Mouse (Mus musculus) hindbrain, embryonic 15.5 days (tissue): ENCODE measurements around the gene Tcf25. TPM values are rescaled to one million over a fixed set of nuclear protein-coding genes. Genes with fewer than 3 reads are reported as not detected.

ENCODE experiments used
- ATAC-seq: fragments of 200-750 bp; cut with Nextera tagmentation; 2 replicates; pipeline ENCODE4 v1.8.0; 2017; ENCODE audit warnings: low read depth, moderate number of reproducible peaks, moderate TSS enrichment; ENCODE audit not compliant: low FRiP score
- H3K27ac ChIP-seq: fragments of 300-500 bp; sonication (generic); replicated peaks from 2 replicates; pipeline ENCODE4 v1.5.1; 2015; ENCODE audit warnings: mild to moderate bottlenecking, inconsistent platforms
- H3K27me3 ChIP-seq: fragments of 300-500 bp; sonication (generic); 2 replicates; pipeline ENCODE4 v1.6.1; 2015; ENCODE audit warnings: control low read depth, inconsistent platforms
- H3K36me3 ChIP-seq: fragments of 300-500 bp; sonication (generic); 2 replicates; pipeline ENCODE4 v1.6.1; 2015; ENCODE audit warnings: control low read depth, inconsistent platforms
- H3K4me1 ChIP-seq: fragments of 300-500 bp; sonication (generic); replicated peaks from 2 replicates; pipeline ENCODE4 v1.6.1; 2015; ENCODE audit warnings: control low read depth, inconsistent platforms
- H3K4me2 ChIP-seq: fragments of 300-500 bp; sonication (generic); 2 replicates; pipeline ENCODE4 v1.6.1; 2015; ENCODE audit warnings: moderate library complexity, mild to moderate bottlenecking, inconsistent platforms
- H3K4me3 ChIP-seq: fragments of 300-500 bp; sonication (generic); 2 replicates; pipeline ENCODE4 v1.5.1; 2015; ENCODE audit warnings: mild to moderate bottlenecking, inconsistent platforms
- H3K9ac ChIP-seq: fragments of 300-500 bp; sonication (generic); 2 replicates; pipeline ENCODE4 v1.6.1; 2015; ENCODE audit warnings: inconsistent platforms
- H3K9me3 ChIP-seq: fragments of 300-500 bp; sonication (generic); 2 replicates; pipeline ENCODE4 v1.6.1; 2016; ENCODE audit warnings: control low read depth, inconsistent platforms
- WGBS: fragments of 180-500 bp; shearing (Covaris S2); methylation state at CpG from one replicate; pipeline ENCODE4 v1.1.7; 2015; 5-methylcytosine and 5-hydroxymethylcytosine counted together
- polyA plus RNA-seq: library from polyadenylated mRNA; unstranded; fragments of >200 nt; fragmentation: Nextera tagmentation; extraction: Ambion mirVana; gene quantifications from 2 replicates; pipeline ENCODE4 v1.2.1, GENCODE M21; 2015

Gene Tcf25
- polyA plus RNA-seq, 1 experiment from 2014 or later, result 377 TPM

- H3K27ac ChIP-seq, result no peak overlapping the region
- H3K27me3 ChIP-seq, result no peaks in the 10 kb centered on the region
- H3K4me3 ChIP-seq, result no peak overlapping the region
- WGBS, result 33% methylated on average over 11 of the region's 11 CpGs
- H3K9ac ChIP-seq, result no peak overlapping the region
- no peak overlapping the region for H3K4me2 ChIP-seq
- H3K4me1 ChIP-seq, result 0 out of 2 replicates have a peak, but pooled peaks cover 6% of the 10 kb centered on the region
- peaks cover 14% of the 10 kb centered on the region; the same call in 1 of the 2 replicates for H3K36me3 ChIP-seq
- ATAC-seq, result no peak
- no peaks in the 10 kb centered on the region for H3K9me3 ChIP-seq
Measured at GRCm38 (mm10) chr8:123353216-123353615, 20.3 kb upstream of the Tcf25 start.

- H3K4me2 ChIP-seq, result no peak overlapping the region
- no peaks in the 10 kb centered on the region for H3K9me3 ChIP-seq
- no peaks in the 10 kb centered on the region for H3K4me1 ChIP-seq
- H3K4me3 ChIP-seq, result no peak overlapping the region
- H3K27ac ChIP-seq, result 0 out of 2 replicates have a peak overlapping the region, but pooled peaks have one; percentile 34
- no peak overlapping the region for H3K9ac ChIP-seq
- ATAC-seq, result peak; percentile 67
- 50% methylated on average over 12 of the region's 12 CpGs for WGBS
- no peaks in the 10 kb centered on the region for H3K27me3 ChIP-seq
- H3K36me3 ChIP-seq, result peaks cover 60% of the 10 kb centered on the region
Measured at GRCm38 (mm10) chr8:123361082-123361739, 12.3 kb upstream of the Tcf25 start.

DNA sequence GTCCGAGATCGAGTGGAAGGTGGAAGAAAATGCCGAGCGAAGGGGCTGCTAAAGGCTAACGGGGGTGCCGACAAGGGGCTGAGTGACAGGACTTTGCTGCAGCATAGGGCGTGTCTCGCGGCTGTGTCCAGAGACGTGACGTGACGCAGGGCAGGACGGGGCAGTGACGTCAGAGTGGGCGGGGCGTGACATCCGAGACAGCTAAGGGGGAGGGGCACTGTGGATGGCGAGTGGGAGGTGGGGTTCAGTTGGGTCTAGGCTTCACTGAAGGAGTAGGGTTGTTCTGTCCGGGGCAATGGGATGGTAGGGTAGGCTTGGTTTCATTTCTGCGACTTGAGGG is 656 bp downstream of the Tcf25 start:
- peak overlapping the region; percentile 74 for H3K9ac ChIP-seq
- H3K27me3 ChIP-seq, result no peaks in the 10 kb centered on the region
- peak overlapping the region; percentile 97 for H3K27ac ChIP-seq
- peak overlapping the region; percentile 80 for H3K4me3 ChIP-seq
- 1% methylated on average over 20 of the region's 20 CpGs for WGBS
- H3K9me3 ChIP-seq, result no peaks in the 10 kb centered on the region
- ATAC-seq, result peak; percentile 80
- peaks cover 33% of the 10 kb centered on the region for H3K4me1 ChIP-seq
- peak overlapping the region; percentile 80 for H3K4me2 ChIP-seq
- peaks cover 10% of the 10 kb centered on the region; the same call in 1 of the 2 replicates for H3K36me3 ChIP-seq

- Histone ChIP-seq H3K9me3 (no peaks in the 10 kb centered on the region), H3K27ac (peak overlapping the region; percentile 57), H3K4me3 (no peak overlapping the region), H3K9ac (no peak overlapping the region), H3K4me1 (peaks cover 33% of the 10 kb centered on the region), H3K27me3 (no peaks in the 10 kb centered on the region), H3K4me2 (no peak overlapping the region; the same call in none of the 2 replicates), H3K36me3 (0 out of 2 replicates have a peak, but pooled peaks cover 3% of the 10 kb centered on the region)
- ATAC-seq, result no peak
- WGBS, result 71% methylated on average over 10 of the region's 10 CpGs
Measured at GRCm38 (mm10) chr8:123375701-123376100, 2.1 kb downstream of the Tcf25 start.

GRCm38 (mm10) chr8:123376106-123376505 is 2.6 kb downstream of the Tcf25 start:
- ATAC-seq, result no peak
- Histone ChIP-seq H3K4me3 (no peak overlapping the region), H3K4me1 (peaks cover 33% of the 10 kb centered on the region), H3K4me2 (no peak overlapping the region; the same call in 1 of the 2 replicates), H3K9me3 (no peaks in the 10 kb centered on the region), H3K27ac (0 out of 2 replicates have a peak overlapping the region, but pooled peaks have one; percentile 34), H3K36me3 (peaks cover 5% of the 10 kb centered on the region; the same call in 1 of the 2 replicates), H3K27me3 (no peaks in the 10 kb centered on the region), H3K9ac (no peak overlapping the region)
- 52% methylated on average over 8 of the region's 8 CpGs for WGBS

DNA sequence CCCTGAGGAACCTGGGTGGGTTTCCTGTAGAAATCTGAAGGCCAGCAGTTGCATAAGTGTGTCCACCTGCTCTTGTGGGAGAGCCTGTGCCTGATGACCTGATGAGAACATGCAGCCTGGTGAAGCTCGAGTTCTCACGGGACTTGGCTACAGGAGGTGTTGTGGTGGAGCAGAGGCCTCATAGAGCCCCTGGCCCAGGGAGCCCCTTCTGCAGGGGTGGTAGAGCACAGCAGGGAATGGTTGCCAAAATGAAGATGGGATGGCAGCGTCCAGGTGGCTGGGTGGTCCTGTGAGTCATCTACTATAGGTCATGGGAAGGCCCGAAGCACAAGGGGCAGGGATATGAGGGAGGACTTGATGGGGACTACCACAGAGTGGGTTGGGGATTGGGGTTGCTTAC is 8.2 kb downstream of the Tcf25 start:
- no peaks in the 10 kb centered on the region for H3K4me1 ChIP-seq
- H3K36me3 ChIP-seq, result peaks cover 53% of the 10 kb centered on the region
- no peak overlapping the region for H3K4me3 ChIP-seq
- no peak for ATAC-seq
- H3K9ac ChIP-seq, result no peak overlapping the region
- no peaks in the 10 kb centered on the region for H3K27me3 ChIP-seq
- H3K9me3 ChIP-seq, result no peaks in the 10 kb centered on the region
- no peak overlapping the region for H3K27ac ChIP-seq
- H3K4me2 ChIP-seq, result no peak overlapping the region
- WGBS, result 93% methylated on average over 4 of the region's 4 CpGs

DNA sequence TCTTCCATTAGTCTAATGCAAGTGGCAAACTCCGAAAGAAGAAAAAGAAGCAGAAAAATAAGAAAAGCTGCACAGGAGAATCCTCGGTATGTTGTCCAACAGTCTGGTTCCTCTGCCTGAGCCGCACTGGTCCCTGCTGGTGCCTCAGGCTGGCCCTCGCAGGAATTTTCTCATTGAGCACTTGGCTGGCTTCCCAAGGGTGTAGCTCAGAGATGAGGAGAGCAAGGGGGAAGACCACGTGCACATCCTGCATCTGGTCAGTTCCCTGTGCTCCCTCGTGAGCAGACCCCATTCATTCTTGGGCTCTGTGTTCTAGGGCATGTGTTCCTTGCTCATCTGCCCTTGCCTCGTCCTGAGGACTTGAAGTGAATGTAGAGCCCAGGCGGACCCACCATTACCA is 9.0 kb downstream of the Tcf25 start:
- H3K27ac ChIP-seq, result no peak overlapping the region
- H3K4me1 ChIP-seq, result no peaks in the 10 kb centered on the region
- H3K36me3 ChIP-seq, result peaks cover 61% of the 10 kb centered on the region
- no peak overlapping the region for H3K9ac ChIP-seq
- no peak overlapping the region for H3K4me3 ChIP-seq
- WGBS, result 86% methylated on average over 8 of the region's 8 CpGs
- no peaks in the 10 kb centered on the region for H3K9me3 ChIP-seq
- no peak for ATAC-seq
- H3K4me2 ChIP-seq, result no peak overlapping the region
- H3K27me3 ChIP-seq, result no peaks in the 10 kb centered on the region

- H3K9me3 ChIP-seq, result no peaks in the 10 kb centered on the region
- no peaks in the 10 kb centered on the region for H3K4me1 ChIP-seq
- H3K36me3 ChIP-seq, result peaks cover 85% of the 10 kb centered on the region
- no peak overlapping the region for H3K4me2 ChIP-seq
- WGBS, result 70% methylated on average over 9 of the region's 9 CpGs
- H3K9ac ChIP-seq, result no peak overlapping the region
- ATAC-seq, result no peak
- H3K27me3 ChIP-seq, result no peaks in the 10 kb centered on the region
- no peak overlapping the region for H3K27ac ChIP-seq
- H3K4me3 ChIP-seq, result no peak overlapping the region
Measured at GRCm38 (mm10) chr8:123384883-123385540, 11.5 kb downstream of the Tcf25 start.

DNA sequence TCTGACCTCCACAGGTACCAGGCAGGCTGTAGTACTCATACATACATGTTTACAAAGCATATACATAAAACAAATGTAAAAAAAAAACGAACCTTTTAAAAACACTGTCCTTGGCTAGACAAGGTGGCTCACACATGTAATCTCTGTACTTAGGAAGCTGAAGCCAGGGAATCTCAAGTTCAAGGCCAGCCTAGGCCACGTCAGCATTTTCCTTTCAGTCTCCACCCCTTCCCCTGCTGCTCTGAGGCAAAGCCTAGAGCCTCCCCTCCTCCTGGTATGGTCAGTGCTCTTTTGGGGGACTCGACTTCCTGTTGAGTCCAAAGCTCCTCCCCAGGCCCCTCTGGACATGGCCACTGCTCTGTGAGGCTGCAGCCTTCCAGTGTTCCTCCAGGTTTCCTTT is 13.5 kb downstream of the Tcf25 start:
- no peak overlapping the region for H3K27ac ChIP-seq
- no peaks in the 10 kb centered on the region for H3K4me1 ChIP-seq
- H3K36me3 ChIP-seq, result peaks cover 94% of the 10 kb centered on the region
- no peak overlapping the region for H3K4me3 ChIP-seq
- no peak overlapping the region for H3K4me2 ChIP-seq
- no peaks in the 10 kb centered on the region for H3K27me3 ChIP-seq
- no peak for ATAC-seq
- no peaks in the 10 kb centered on the region for H3K9me3 ChIP-seq
- H3K9ac ChIP-seq, result no peak overlapping the region
- WGBS, result 86% methylated on average over 3 of the region's 3 CpGs

- no peak for ATAC-seq
- no peaks in the 10 kb centered on the region for H3K4me1 ChIP-seq
- no peak overlapping the region for H3K9ac ChIP-seq
- WGBS, result 94% methylated on average over 8 of the region's 8 CpGs
- no peaks in the 10 kb centered on the region for H3K27me3 ChIP-seq
- no peak overlapping the region for H3K4me3 ChIP-seq
- H3K36me3 ChIP-seq, result peaks cover 94% of the 10 kb centered on the region
- H3K9me3 ChIP-seq, result no peaks in the 10 kb centered on the region
- no peak overlapping the region for H3K27ac ChIP-seq
- no peak overlapping the region for H3K4me2 ChIP-seq
Measured at GRCm38 (mm10) chr8:123387801-123388200, 14.2 kb downstream of the Tcf25 start.

DNA sequence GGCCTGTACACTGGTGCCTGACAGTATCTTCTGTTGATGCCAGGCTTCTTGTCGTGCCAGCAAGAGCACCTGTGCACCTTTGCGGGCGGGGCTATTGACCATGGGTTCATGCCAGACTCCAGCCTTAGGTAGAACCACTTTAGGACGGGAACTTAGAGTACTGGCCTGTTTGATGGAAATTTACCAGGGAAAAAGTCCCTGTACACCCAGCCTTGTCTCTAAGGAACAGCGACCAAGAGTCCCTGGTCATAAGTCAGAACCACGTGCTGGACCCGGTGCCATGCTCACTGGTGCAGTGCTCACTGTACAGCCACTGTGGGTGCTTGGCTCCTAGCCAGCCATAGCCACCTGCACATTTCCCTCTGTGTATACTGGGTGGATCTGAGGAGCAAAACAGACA is 15.5 kb downstream of the Tcf25 start:
- ATAC-seq, result no peak
- H3K27me3 ChIP-seq, result no peaks in the 10 kb centered on the region
- 93% methylated on average over 7 of the region's 7 CpGs for WGBS
- H3K4me2 ChIP-seq, result no peak overlapping the region
- no peak overlapping the region for H3K4me3 ChIP-seq
- peaks cover 94% of the 10 kb centered on the region for H3K36me3 ChIP-seq
- no peaks in the 10 kb centered on the region for H3K4me1 ChIP-seq
- H3K9ac ChIP-seq, result no peak overlapping the region
- H3K9me3 ChIP-seq, result no peaks in the 10 kb centered on the region
- H3K27ac ChIP-seq, result no peak overlapping the region

DNA sequence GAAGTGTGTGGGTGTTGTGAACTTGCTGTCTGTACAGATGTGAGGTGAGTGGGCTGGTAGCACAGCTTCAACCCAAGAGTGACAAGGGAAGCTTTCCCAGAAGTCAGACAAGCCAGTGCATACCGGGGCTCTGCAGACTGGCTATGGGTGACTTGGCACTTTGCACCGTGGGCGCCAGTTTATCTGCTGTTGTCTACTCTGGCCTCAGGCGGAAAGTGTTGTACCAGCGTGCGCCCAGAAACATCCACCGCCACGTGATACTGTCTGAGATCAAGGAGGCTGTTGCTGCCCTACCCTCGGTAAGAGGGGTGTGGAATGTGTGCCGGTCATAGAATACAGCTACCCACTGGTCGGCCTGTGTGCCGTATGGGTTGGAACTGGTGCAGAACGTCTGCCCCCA is 24.8 kb downstream of the Tcf25 start:
- WGBS, result 93% methylated on average over 13 of the region's 13 CpGs
- Histone ChIP-seq H3K36me3 (peaks cover 87% of the 10 kb centered on the region), H3K9me3 (no peaks in the 10 kb centered on the region), H3K4me2 (no peak overlapping the region), H3K4me3 (no peak overlapping the region), H3K4me1 (no peaks in the 10 kb centered on the region), H3K27ac (no peak overlapping the region), H3K9ac (no peak overlapping the region), H3K27me3 (no peaks in the 10 kb centered on the region)
- ATAC-seq, result no peak
